Mouse (Mus musculus) liver, postnatal 0 days (tissue): ENCODE results near the gene Ipp.

Experiments
- CTCF ChIP-seq: sonication (generic); IDR thresholded peaks from 2 replicates; pipeline ENCODE4 v1.5.1; 2016; ENCODE audit warnings: antibody characterized with exemption, low read depth
- EP300 ChIP-seq: IDR thresholded peaks from 2 replicates; pipeline ENCODE4 v1.6.1; 2016; ENCODE audit warnings: antibody characterized with exemption, low read depth, mild to moderate bottlenecking

GRCm38 (mm10) chr4:116537737-116538136 lies 30.4 kb downstream of the Ipp start:
- TF ChIP-seq EP300 (no peak), CTCF (no peak)
